Mouse (Mus musculus): ENCODE data around the gene Trhr2.

GRCm38 (mm10) chr8:122314899-122315496 is 45.5 kb downstream of the Trhr2 start:
- TF ChIP-seq CTCF (IDR thresholded peaks at IDR 0.05; ENCODE audit: low read depth, low read length): no peak; the same call in 1 of the 2 replicates
- TF ChIP-seq POLR2A (IDR thresholded peaks at IDR 0.05; ENCODE audit: borderline replicate concordance, low read depth, low read length): no peak

Data from bone marrow macrophage, adult 2 months (primary cell).